Mouse (Mus musculus): ENCODE data around the gene Fgf23.

- TF ChIP-seq POLR2A (IDR thresholded peaks at IDR 0.05; ENCODE audit: low read depth, low read length) (no peak), CTCF (conservative IDR thresholded peaks at IDR 0.05; ENCODE audit: insufficient read depth, insufficient read length, low read depth, low read length) (no peak)
Measured at GRCm38 (mm10) chr6:127106726-127107125, 34.0 kb downstream of the Fgf23 start.
